Comparison of ENCODE assay signal across 8 mouse cellular contexts in genomic region chr17:73196139-73196538, GRCm38 (mm10).
DNase-seq lines count a peak whose midpoint lies in the region; ATAC-seq and TF ChIP-seq lines count a peak whose summit lies in the region.

No protein-coding gene starts in this region.

- H3K4me3 ChIP-seq in gastrocnemius, adult 2 months: no peak overlapping the region
- H3K4me3 ChIP-seq in neural tube, embryonic 15.5 days (replicated peaks): no peak overlapping the region
- no peak overlapping the region for H3K4me3 ChIP-seq in forebrain, embryonic 16.5 days (replicated peaks; ENCODE audit: low read length)

- no peak overlapping the region for H3K9ac ChIP-seq in neural tube, embryonic 15.5 days (replicated peaks)
- no peak overlapping the region for H3K9ac ChIP-seq in forebrain, embryonic 16.5 days (replicated peaks; ENCODE audit: low read depth, low read length)

- no peaks in the 10 kb centered on the region for H3K27me3 ChIP-seq in neural tube, embryonic 15.5 days (replicated peaks)
- no peaks in the 10 kb centered on the region for H3K27me3 ChIP-seq in forebrain, embryonic 16.5 days (replicated peaks; ENCODE audit: control insufficient read depth, insufficient read depth, low read length)

- DNase-seq in gastrocnemius, adult 2 months: no peak
- no peak for DNase-seq in gastrocnemius, adult 18-20 months (ENCODE audit: low spot score)
- DNase-seq in neural tube, embryonic 10.5 days (ENCODE audit: extremely low spot score, low spot score): peak; percentile 21
- peak; percentile 41 to 46 for DNase-seq in kidney, postnatal 25 days
- peak; percentile 75 for DNase-seq in thymus, postnatal 25 days
- DNase-seq in frontal cortex, adult 2 months (ENCODE audit: extremely low spot score in 1 of 2, low spot score in 1 of 2): no peak

- no peaks in the 10 kb centered on the region for H3K36me3 ChIP-seq in neural tube, embryonic 15.5 days
- no peaks in the 10 kb centered on the region for H3K36me3 ChIP-seq in forebrain, embryonic 16.5 days (ENCODE audit: control insufficient read depth, insufficient read depth)

- no peak overlapping the region for H3K4me2 ChIP-seq in neural tube, embryonic 15.5 days
- no peak overlapping the region for H3K4me2 ChIP-seq in forebrain, embryonic 16.5 days (ENCODE audit: low read length)

- no peaks in the 10 kb centered on the region for H3K4me1 ChIP-seq in neural tube, embryonic 15.5 days
- H3K4me1 ChIP-seq in forebrain, embryonic 16.5 days (replicated peaks; ENCODE audit: control insufficient read depth, insufficient read depth, low read length): no peaks in the 10 kb centered on the region

- intact Hi-C loops in gastrocnemius, adult 2 months (cut with DNase I): no loop called here

- WGBS in neural tube, embryonic 15.5 days: 86% methylated on average over 1 of the region's 1 CpGs
- WGBS in forebrain, embryonic 16.5 days: 100% methylated on average over 1 of the region's 1 CpGs

- ATAC-seq in neural tube, embryonic 15.5 days (ENCODE audit: low FRiP score): no peak
- ATAC-seq in forebrain, embryonic 16.5 days: no peak

- TF ChIP-seq CTCF in gastrocnemius, adult 2 months (IDR thresholded peaks at IDR 0.05): peak; percentile 44

- no peaks in the 10 kb centered on the region for H3K9me3 ChIP-seq in neural tube, embryonic 15.5 days (replicated peaks)
- H3K9me3 ChIP-seq in forebrain, embryonic 16.5 days (ENCODE audit: control insufficient read depth, low read length): no peaks in the 10 kb centered on the region

- H3K27ac ChIP-seq in gastrocnemius, adult 2 months: no peak overlapping the region
- no peak overlapping the region for H3K27ac ChIP-seq in neural tube, embryonic 15.5 days (replicated peaks)
- no peak overlapping the region for H3K27ac ChIP-seq in forebrain, embryonic 16.5 days (ENCODE audit: low read length)

Comparison
In these comparisons a context has a peak if more than half of its experiments do, and no peak if none do; other contexts are left out.
1. DNase-seq: peak in neural tube, embryonic 10.5 days (single experiment), kidney, postnatal 25 days (2 of 2) and thymus, postnatal 25 days (single experiment); none in gastrocnemius, adult 2 months (single experiment), gastrocnemius, adult 18-20 months (single experiment) and frontal cortex, adult 2 months (0 of 2).